ENCODE assay signal across 18 mouse cellular contexts in the genomic region with DNA sequence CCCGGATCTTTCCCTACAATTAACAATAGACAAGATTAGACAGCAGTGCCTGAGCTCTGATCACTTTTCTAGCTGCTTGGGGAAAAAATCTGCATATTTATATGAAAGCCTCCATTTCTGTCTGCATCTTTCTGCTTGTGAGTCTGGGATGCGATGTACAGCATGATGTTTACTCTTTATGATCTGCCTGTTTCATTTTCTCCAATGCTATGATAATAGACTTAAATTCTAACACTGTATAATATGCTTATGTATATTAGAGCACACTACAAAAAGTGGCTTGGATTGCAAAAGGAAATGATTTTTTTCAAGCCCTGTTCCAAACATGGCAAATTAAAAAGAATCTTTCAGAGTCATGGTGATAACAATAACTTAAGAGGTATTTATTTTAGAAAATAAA.
DNase-seq lines count a peak whose midpoint lies in the region; ATAC-seq and TF ChIP-seq lines count a peak whose summit lies in the region.
"Had no signal": no experiment of that assay in that cellular context is flagged by ENCODE, and none has a peak within 500 bp of the region (broad histone marks: within the 10 kb centered on the region; RNA-seq: fewer than 3 reads in every experiment).

No protein-coding gene starts in this region.

- H3K27ac ChIP-seq in cerebellum, adult 2 months (ENCODE audit: insufficient read depth, low read length) = peak overlapping the region; percentile 19; the same call in 1 of the 2 replicates
- H3K27ac ChIP-seq in cortical plate, adult 2 months (ENCODE audit: insufficient read depth, low read length) = no peak overlapping the region
- H3K27ac ChIP-seq in hindbrain, embryonic 13.5 days = peak overlapping the region; percentile 91
- peak overlapping the region; percentile 26; the same call in 1 of the 2 replicates for H3K27ac ChIP-seq in midbrain, postnatal 0 days (ENCODE audit: low read depth, low read length)
- H3K27ac ChIP-seq in heart, embryonic 11.5 days (ENCODE audit: low read depth, low read length) = no peak overlapping the region
- no peak overlapping the region for H3K27ac ChIP-seq in kidney, embryonic 14.5 days (ENCODE audit: low read depth, low read length)
- H3K27ac ChIP-seq: embryonic facial prominence, embryonic 10.5 days; heart, embryonic 13.5 days; limb, embryonic 15.5 days had no signal

- no peaks in the 10 kb centered on the region for H3K27me3 ChIP-seq in cerebellum, adult 2 months (ENCODE audit: control insufficient read depth, insufficient read depth, low read length)
- H3K27me3 ChIP-seq in hindbrain, embryonic 13.5 days = no peaks in the 10 kb centered on the region
- no peaks in the 10 kb centered on the region for H3K27me3 ChIP-seq in midbrain, postnatal 0 days (ENCODE audit: insufficient read depth, low read length)
- H3K27me3 ChIP-seq in heart, embryonic 11.5 days (ENCODE audit: control insufficient read depth, insufficient read depth, low read length) = no peaks in the 10 kb centered on the region
- no peaks in the 10 kb centered on the region for H3K27me3 ChIP-seq in kidney, embryonic 14.5 days (ENCODE audit: control insufficient read depth, insufficient read depth, low read length)
- H3K27me3 ChIP-seq: heart, embryonic 13.5 days; limb, embryonic 15.5 days had no signal

- no peak for TF ChIP-seq CTCF in cerebellum, adult 2 months (IDR thresholded peaks at IDR 0.05; ENCODE audit: borderline replicate concordance, insufficient read depth, low read depth, low read length)
- no peak for TF ChIP-seq CTCF in cortical plate, adult 2 months (IDR thresholded peaks at IDR 0.05; ENCODE audit: extremely low read depth, insufficient read depth, low read length)
- TF ChIP-seq CTCF in midbrain, postnatal 0 days (IDR thresholded peaks at IDR 0.05) = no peak

- no peaks in the 10 kb centered on the region; the same call in 1 of the 2 replicates for H3K9me3 ChIP-seq in hindbrain, embryonic 13.5 days
- no peaks in the 10 kb centered on the region for H3K9me3 ChIP-seq in midbrain, postnatal 0 days (ENCODE audit: low read length)
- H3K9me3 ChIP-seq in heart, embryonic 11.5 days (replicated peaks; ENCODE audit: control insufficient read depth, low read length) = no peaks in the 10 kb centered on the region
- H3K9me3 ChIP-seq in kidney, embryonic 14.5 days (ENCODE audit: control insufficient read depth, low read length) = no peaks in the 10 kb centered on the region
- H3K9me3 ChIP-seq: G1E; heart, embryonic 13.5 days; limb, embryonic 15.5 days had no signal

- 31% methylated on average over 2 of the region's 2 CpGs for WGBS in cerebellum, adult 2 months
- WGBS in hindbrain, embryonic 13.5 days = 53% methylated on average over 2 of the region's 2 CpGs
- 38% methylated on average over 2 of the region's 2 CpGs for WGBS in midbrain, postnatal 0 days
- 70% methylated on average over 2 of the region's 2 CpGs for WGBS in heart, embryonic 11.5 days (ENCODE audit: insufficient replicate concordance)
- 67% methylated on average over 2 of the region's 2 CpGs for WGBS in kidney, embryonic 14.5 days

- H3K36me3 ChIP-seq in hindbrain, embryonic 13.5 days = peaks cover under 1% of the 10 kb centered on the region; the same call in 1 of the 2 replicates
- no peaks in the 10 kb centered on the region for H3K36me3 ChIP-seq in midbrain, postnatal 0 days (ENCODE audit: insufficient read depth, low read length)
- H3K36me3 ChIP-seq in heart, embryonic 11.5 days (ENCODE audit: control insufficient read depth, insufficient read depth, low read length) = no peaks in the 10 kb centered on the region
- no peaks in the 10 kb centered on the region for H3K36me3 ChIP-seq in kidney, embryonic 14.5 days (ENCODE audit: control insufficient read depth, insufficient read depth, low read length)
- H3K36me3 ChIP-seq: embryonic facial prominence, embryonic 10.5 days; G1E; heart, embryonic 13.5 days; limb, embryonic 15.5 days had no signal

- no peak for DNase-seq in cerebellum, adult 2 months
- no peak for DNase-seq in midbrain, postnatal 0 days (ENCODE audit: low spot score)
- DNase-seq in kidney, adult 11 months = no peak
- DNase-seq: heart, postnatal 36 days; lung, postnatal 10 days; thymus, postnatal 25 days had no signal

- ATAC-seq in cerebellum, adult (ENCODE audit: insufficient number of reproducible peaks, low FRiP score, low TSS enrichment) = no peak
- ATAC-seq in hindbrain, embryonic 13.5 days (ENCODE audit: low FRiP score) = peak; percentile 29; the same call in 1 of the 2 replicates
- peak; percentile 39; the same call in 1 of the 2 replicates for ATAC-seq in midbrain, postnatal 0 days (ENCODE audit: low FRiP score)
- no peak for ATAC-seq in heart, embryonic 11.5 days (replicated peaks; ENCODE audit: insufficient number of reproducible peaks, low FRiP score, low TSS enrichment)
- ATAC-seq in kidney, embryonic 14.5 days (ENCODE audit: low FRiP score, low TSS enrichment) = no peak
- ATAC-seq: CD4-positive, CD25-positive, alpha-beta regulatory T cell, adult 4 months; intestine, embryonic 16.5 days had no signal

- no peak overlapping the region for H3K4me2 ChIP-seq in hindbrain, embryonic 13.5 days
- peak overlapping the region; percentile 26; the same call in 1 of the 2 replicates for H3K4me2 ChIP-seq in midbrain, postnatal 0 days (ENCODE audit: low read depth, low read length, poor library complexity, severe bottlenecking)
- no peak overlapping the region for H3K4me2 ChIP-seq in heart, embryonic 11.5 days
- H3K4me2 ChIP-seq in kidney, embryonic 14.5 days (replicated peaks; ENCODE audit: low read depth, low read length) = no peak overlapping the region
- H3K4me2 ChIP-seq: heart, embryonic 13.5 days; limb, embryonic 15.5 days had no signal

- no peak overlapping the region for H3K4me3 ChIP-seq in cerebellum, adult 2 months (replicated peaks; ENCODE audit: insufficient read depth, low read depth, low read length)
- peak overlapping the region; percentile 24; the same call in 1 of the 2 replicates for H3K4me3 ChIP-seq in cortical plate, adult 2 months (ENCODE audit: insufficient read depth, low read length)
- H3K4me3 ChIP-seq in hindbrain, embryonic 13.5 days = no peak overlapping the region; the same call in 1 of the 2 replicates
- no peak overlapping the region for H3K4me3 ChIP-seq in midbrain, postnatal 0 days (ENCODE audit: low read depth, low read length)
- H3K4me3 ChIP-seq in heart, embryonic 11.5 days (ENCODE audit: low read depth, low read length) = no peak overlapping the region
- H3K4me3 ChIP-seq in kidney, embryonic 14.5 days (ENCODE audit: low read length) = no peak overlapping the region
- H3K4me3 ChIP-seq: embryonic facial prominence, embryonic 10.5 days; erythroblast, embryonic 14.5 days; heart, embryonic 13.5 days; limb, embryonic 15.5 days had no signal

- H3K9ac ChIP-seq in hindbrain, embryonic 13.5 days = no peak overlapping the region
- no peak overlapping the region for H3K9ac ChIP-seq in midbrain, postnatal 0 days (replicated peaks; ENCODE audit: low read length, poor library complexity, severe bottlenecking)
- no peak overlapping the region for H3K9ac ChIP-seq in heart, embryonic 11.5 days (ENCODE audit: low read depth, low read length)
- no peak overlapping the region for H3K9ac ChIP-seq in kidney, embryonic 14.5 days (ENCODE audit: low read depth, low read length)
- H3K9ac ChIP-seq: heart, embryonic 13.5 days; limb, embryonic 15.5 days had no signal

- H3K4me1 ChIP-seq in cerebellum, adult 2 months (ENCODE audit: control insufficient read depth, insufficient read depth, low read length) = peaks cover 3% of the 10 kb centered on the region; the same call in 1 of the 2 replicates
- no peaks in the 10 kb centered on the region for H3K4me1 ChIP-seq in cortical plate, adult 2 months (ENCODE audit: control insufficient read depth, insufficient read depth, low read length)
- 0 out of 2 replicates have a peak, but pooled peaks cover 3% of the 10 kb centered on the region for H3K4me1 ChIP-seq in hindbrain, embryonic 13.5 days (replicated peaks)
- H3K4me1 ChIP-seq in midbrain, postnatal 0 days (ENCODE audit: insufficient read depth, low read length) = no peaks in the 10 kb centered on the region
- no peaks in the 10 kb centered on the region for H3K4me1 ChIP-seq in heart, embryonic 11.5 days (ENCODE audit: control insufficient read depth, insufficient read depth, low read length)
- H3K4me1 ChIP-seq in kidney, embryonic 14.5 days (ENCODE audit: control insufficient read depth, insufficient read depth, low read length) = no peaks in the 10 kb centered on the region
- H3K4me1 ChIP-seq: embryonic facial prominence, embryonic 10.5 days; heart, embryonic 13.5 days; limb, embryonic 15.5 days had no signal

- no peak for TF ChIP-seq POLR2A in cerebellum, adult 2 months (IDR thresholded peaks at IDR 0.05; ENCODE audit: borderline replicate concordance, insufficient read depth, low read length)
- no peak for TF ChIP-seq POLR2A in cortical plate, adult 2 months (IDR thresholded peaks at IDR 0.05; ENCODE audit: extremely low read depth, insufficient read depth, low read length)

Comparison
In these comparisons a context has a peak if more than half of its experiments do, and no peak if none do; other contexts are left out.
1. H3K27ac ChIP-seq: peak in cerebellum, adult 2 months (single experiment), hindbrain, embryonic 13.5 days (single experiment) and midbrain, postnatal 0 days (single experiment); none in cortical plate, adult 2 months (single experiment), heart, embryonic 11.5 days (single experiment) and kidney, embryonic 14.5 days (single experiment).
2. ATAC-seq: peak in hindbrain, embryonic 13.5 days (single experiment) and midbrain, postnatal 0 days (single experiment); none in cerebellum, adult (single experiment), heart, embryonic 11.5 days (single experiment) and kidney, embryonic 14.5 days (single experiment).